Mouse (Mus musculus) liver, adult 2 months (tissue): ENCODE measurements around the gene Pdcd4.

ENCODE experiments used
- CTCF ChIP-seq: fragments of 200-500 bp; IDR thresholded peaks from 2 replicates; pipeline ENCODE4 v1.5.1; 2011; ENCODE audit warnings: low read depth, low read length, control low read depth
- POLR2A ChIP-seq: fragments of 200-500 bp; IDR thresholded peaks from 2 replicates; pipeline ENCODE4 v1.6.1; 2011; ENCODE audit warnings: low read length, control low read depth; ENCODE audit not compliant: insufficient read depth; ENCODE audit errors: extremely low read depth

DNA sequence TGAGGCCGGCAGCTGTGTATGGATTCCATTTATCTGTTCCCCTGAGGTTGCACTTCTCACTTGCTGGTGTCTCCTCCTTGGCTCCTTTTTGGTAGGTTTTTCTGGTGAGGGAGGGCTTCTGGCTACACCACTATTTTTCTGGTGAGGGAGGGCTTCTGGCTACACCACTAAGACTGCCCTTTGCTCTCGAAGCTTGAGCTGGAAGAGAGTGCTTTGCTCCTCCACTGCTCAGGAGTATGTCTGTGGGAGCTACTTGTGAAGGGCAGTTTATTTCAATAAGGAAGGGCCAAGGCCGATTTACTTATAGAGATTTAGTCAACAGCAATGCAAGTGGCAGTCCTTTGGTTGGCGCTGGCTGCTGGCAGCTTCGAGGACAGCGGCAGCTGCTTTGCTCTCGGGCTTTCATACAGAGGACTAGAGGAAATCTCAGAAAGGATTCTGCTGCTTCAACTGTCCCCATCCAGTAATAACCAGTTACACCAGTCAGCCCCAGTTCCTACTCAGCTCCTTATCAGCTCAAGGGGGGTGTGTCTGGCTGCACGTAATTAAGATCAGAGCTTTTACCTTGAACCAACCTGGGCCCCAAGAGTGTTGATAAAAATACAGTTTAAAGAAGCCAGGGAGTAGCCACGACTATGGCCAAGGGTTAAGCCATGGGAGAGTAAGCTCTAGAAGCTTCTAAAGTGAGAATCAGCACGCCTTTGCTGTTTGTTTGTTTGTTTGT, 43.6 kb upstream of the Pdcd4 start:
- TF ChIP-seq POLR2A = no peak
- no peak for TF ChIP-seq CTCF
